Mouse (Mus musculus): Measurements from ENCODE around the gene Rbm44. TPM values are rescaled to one million over a fixed set of nuclear protein-coding genes. Genes with fewer than 3 reads are reported as not detected.

The Rbm44 gene
- polyA plus RNA-seq, 1 experiment from 2014 or later = 3.3 TPM

DNA sequence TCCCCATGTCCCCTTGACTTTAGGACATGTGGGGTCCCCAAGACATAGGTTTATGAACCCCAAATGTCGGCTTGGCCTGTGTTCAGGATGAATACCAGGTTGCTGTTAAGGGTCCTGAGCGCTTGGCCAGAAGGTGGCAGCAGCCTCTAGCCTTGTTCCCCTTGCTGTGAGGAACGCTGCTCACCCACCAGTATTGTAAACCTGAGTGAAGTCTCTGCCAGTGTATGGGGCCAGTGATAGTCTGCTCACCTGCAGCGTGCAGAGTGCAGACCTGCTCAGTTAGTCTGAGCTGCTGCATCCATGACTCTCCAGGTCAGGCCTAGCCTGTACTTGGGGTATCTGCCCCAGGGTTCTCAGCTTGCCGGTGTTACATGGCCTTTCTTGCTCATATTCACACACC, 34.2 kb downstream of the Rbm44 start:
- 30% methylated on average over 5 of the region's 5 CpGs for WGBS
- H3K27ac ChIP-seq (replicated peaks in 1 of 2; ENCODE audit: control insufficient read depth in 1 of 2, insufficient read depth in 1 of 2, low read depth in 2 of 2, low read length in 2 of 2) = no peak overlapping the region
- no peak overlapping the region for H3K4me3 ChIP-seq (ENCODE audit: control insufficient read depth in 1 of 2, insufficient read depth in 1 of 2, low read depth in 1 of 2, low read length in 2 of 2)

DNA sequence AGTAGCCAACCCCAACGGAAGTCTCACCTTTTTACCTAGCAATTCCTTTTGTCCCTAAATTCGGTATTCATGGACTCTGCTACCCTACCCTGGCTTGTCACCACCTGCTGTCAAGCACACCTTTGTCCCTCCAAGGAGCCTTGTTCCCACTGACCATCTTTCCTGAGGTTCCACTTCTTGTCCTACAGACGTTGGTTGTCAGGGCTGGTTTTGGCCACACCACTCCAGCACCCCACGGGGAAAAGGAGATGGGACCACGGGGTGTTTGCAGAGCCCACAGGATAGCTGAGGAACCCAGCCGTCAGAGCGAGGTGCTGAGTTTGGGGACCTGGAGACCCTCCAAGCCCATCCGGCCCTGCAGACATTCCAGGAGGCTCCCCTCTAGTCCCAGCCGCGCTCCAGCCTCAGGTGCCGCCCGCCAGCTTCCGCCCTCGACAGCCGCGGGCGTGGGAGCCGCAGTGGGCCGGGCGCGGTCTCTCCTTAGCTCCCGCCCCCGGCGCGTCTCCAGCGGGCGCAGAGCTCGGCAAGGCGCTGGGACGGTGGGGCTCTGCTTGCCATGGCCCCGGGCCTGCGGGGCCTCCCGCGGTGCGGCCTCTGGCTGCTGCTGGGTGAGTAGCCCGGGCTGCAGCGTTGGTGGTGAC, 34.8 kb downstream of the Rbm44 start, which contains the start of gene Ramp1:
Gene Ramp1, plus strand, starts transcription at position 290 of the 641 bp plus-strand sequence.
- no peaks in the 10 kb centered on the region for H3K36me3 ChIP-seq (ENCODE audit: control insufficient read depth, insufficient read depth, low read length)
- H3K9ac ChIP-seq (ENCODE audit: low read length) = peak within 1 kb of the TSS; percentile 84
- 4% methylated on average over 34 of the region's 37 CpGs for WGBS
- H3K27ac ChIP-seq (replicated peaks in 1 of 2; ENCODE audit: control insufficient read depth in 1 of 2, insufficient read depth in 1 of 2, low read depth in 2 of 2, low read length in 2 of 2) = peak within 1 kb of the TSS; percentile 25 to 32; a peak in 2 of 4 replicates
- no peaks in the 10 kb centered on the region for H3K9me3 ChIP-seq (ENCODE audit: control insufficient read depth, low read length)
- H3K27me3 ChIP-seq (ENCODE audit: control insufficient read depth, insufficient read depth, low read length) = no peaks in the 10 kb centered on the region
- H3K4me2 ChIP-seq (ENCODE audit: low read length) = peak within 1 kb of the TSS; percentile 85
- H3K4me3 ChIP-seq (ENCODE audit: control insufficient read depth in 1 of 2, insufficient read depth in 1 of 2, low read depth in 1 of 2, low read length in 2 of 2) = peak within 1 kb of the TSS; percentile 52 to 61
- H3K4me1 ChIP-seq (ENCODE audit: control insufficient read depth in 2 of 2, insufficient read depth in 2 of 2, low read length in 2 of 2) = peaks cover 21 to 22% of the 10 kb centered on the region in 2 experiments; a peak in 3 of 4 replicates
- ATAC-seq (ENCODE audit: insufficient number of reproducible peaks, insufficient read depth, low FRiP score, low read depth) = peak; percentile 61

More for the DNA sequence above, 34.2 kb downstream of the Rbm44 start:
- Histone ChIP-seq H3K4me2 (ENCODE audit: low read length) (peak overlapping the region; percentile 85), H3K9me3 (ENCODE audit: control insufficient read depth, low read length) (no peaks in the 10 kb centered on the region), H3K4me1 (ENCODE audit: control insufficient read depth in 2 of 2, insufficient read depth in 2 of 2, low read length in 2 of 2) (peaks cover 21 to 22% of the 10 kb centered on the region in 2 experiments; a peak in 3 of 4 replicates), H3K36me3 (ENCODE audit: control insufficient read depth, insufficient read depth, low read length) (no peaks in the 10 kb centered on the region), H3K9ac (ENCODE audit: low read length) (peak overlapping the region; percentile 84; the same call in 1 of the 2 replicates), H3K27me3 (ENCODE audit: control insufficient read depth, insufficient read depth, low read length) (no peaks in the 10 kb centered on the region)
- peak; percentile 54; the same call in 1 of the 2 replicates for ATAC-seq (ENCODE audit: insufficient number of reproducible peaks, insufficient read depth, low FRiP score, low read depth)

DNA sequence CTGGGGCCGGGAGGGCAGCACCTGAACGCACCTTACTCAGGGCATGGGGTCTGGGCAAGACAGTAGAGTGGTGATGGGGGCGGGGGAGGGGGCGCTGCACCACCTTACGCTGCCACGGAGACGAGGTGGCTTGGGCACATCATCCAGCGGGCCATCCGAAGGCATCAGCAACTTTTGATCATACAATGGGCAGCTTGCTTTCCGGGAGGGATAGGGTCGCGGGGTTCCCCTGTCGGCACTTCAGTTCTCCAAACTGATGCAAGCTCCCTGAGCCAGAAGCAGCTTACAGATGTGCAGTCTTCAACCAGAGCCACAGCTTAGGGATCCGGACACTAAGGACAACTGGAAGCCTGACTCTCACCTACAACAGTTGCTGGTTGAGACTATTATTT, 35.3 kb downstream of the Rbm44 start:
- peak overlapping the region; percentile 52 to 61 for H3K4me3 ChIP-seq (ENCODE audit: control insufficient read depth in 1 of 2, insufficient read depth in 1 of 2, low read depth in 1 of 2, low read length in 2 of 2)
- no peaks in the 10 kb centered on the region for H3K27me3 ChIP-seq (ENCODE audit: control insufficient read depth, insufficient read depth, low read length)
- H3K4me1 ChIP-seq (ENCODE audit: control insufficient read depth in 2 of 2, insufficient read depth in 2 of 2, low read length in 2 of 2) = peaks cover 21 to 22% of the 10 kb centered on the region in 2 experiments; a peak in 3 of 4 replicates
- 4% methylated on average over 14 of the region's 14 CpGs for WGBS
- peak overlapping the region; percentile 25 to 32; a peak in 2 of 4 replicates for H3K27ac ChIP-seq (replicated peaks in 1 of 2; ENCODE audit: control insufficient read depth in 1 of 2, insufficient read depth in 1 of 2, low read depth in 2 of 2, low read length in 2 of 2)
- peak overlapping the region; percentile 85 for H3K4me2 ChIP-seq (ENCODE audit: low read length)
- ATAC-seq (ENCODE audit: insufficient number of reproducible peaks, insufficient read depth, low FRiP score, low read depth) = no peak
- H3K36me3 ChIP-seq (ENCODE audit: control insufficient read depth, insufficient read depth, low read length) = no peaks in the 10 kb centered on the region
- no peaks in the 10 kb centered on the region for H3K9me3 ChIP-seq (ENCODE audit: control insufficient read depth, low read length)
- H3K9ac ChIP-seq (ENCODE audit: low read length) = peak overlapping the region; percentile 84

DNA sequence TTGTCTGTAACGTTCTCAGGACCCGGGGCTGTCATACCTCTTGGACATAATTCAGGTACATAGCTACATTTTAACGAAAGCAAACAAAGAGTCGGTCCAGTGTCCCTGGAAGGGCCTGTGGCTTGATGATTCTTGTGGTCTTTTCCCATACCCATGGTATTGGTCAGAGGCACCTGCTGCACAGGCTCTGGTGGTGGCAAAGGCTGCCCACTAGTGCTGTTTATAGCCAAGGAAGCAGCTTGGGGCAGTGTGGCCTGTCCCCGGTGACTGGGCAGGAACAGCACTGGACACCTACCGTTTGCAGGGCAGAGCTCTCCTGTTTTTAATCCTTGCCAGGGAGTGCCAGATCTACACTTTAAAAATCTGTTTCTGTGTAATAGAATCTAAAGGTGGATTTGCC, 35.8 kb downstream of the Rbm44 start:
- H3K4me1 ChIP-seq (ENCODE audit: control insufficient read depth in 2 of 2, insufficient read depth in 2 of 2, low read length in 2 of 2) = peaks cover 21 to 22% of the 10 kb centered on the region in 2 experiments; a peak in 3 of 4 replicates
- no peaks in the 10 kb centered on the region for H3K36me3 ChIP-seq (ENCODE audit: control insufficient read depth, insufficient read depth, low read length)
- H3K9ac ChIP-seq (ENCODE audit: low read length) = peak overlapping the region; percentile 84; the same call in 1 of the 2 replicates
- peak overlapping the region; percentile 85 for H3K4me2 ChIP-seq (ENCODE audit: low read length)
- no peaks in the 10 kb centered on the region for H3K9me3 ChIP-seq (ENCODE audit: control insufficient read depth, low read length)
- ATAC-seq (ENCODE audit: insufficient number of reproducible peaks, insufficient read depth, low FRiP score, low read depth) = no peak
- H3K27me3 ChIP-seq (ENCODE audit: control insufficient read depth, insufficient read depth, low read length) = no peaks in the 10 kb centered on the region
- WGBS = 59% methylated on average over 6 of the region's 6 CpGs
- no peak overlapping the region for H3K27ac ChIP-seq (replicated peaks in 1 of 2; ENCODE audit: control insufficient read depth in 1 of 2, insufficient read depth in 1 of 2, low read depth in 2 of 2, low read length in 2 of 2)
- H3K4me3 ChIP-seq (ENCODE audit: control insufficient read depth in 1 of 2, insufficient read depth in 1 of 2, low read depth in 1 of 2, low read length in 2 of 2) = peak overlapping the region; percentile 52 to 61; a peak in 3 of 4 replicates

DNA sequence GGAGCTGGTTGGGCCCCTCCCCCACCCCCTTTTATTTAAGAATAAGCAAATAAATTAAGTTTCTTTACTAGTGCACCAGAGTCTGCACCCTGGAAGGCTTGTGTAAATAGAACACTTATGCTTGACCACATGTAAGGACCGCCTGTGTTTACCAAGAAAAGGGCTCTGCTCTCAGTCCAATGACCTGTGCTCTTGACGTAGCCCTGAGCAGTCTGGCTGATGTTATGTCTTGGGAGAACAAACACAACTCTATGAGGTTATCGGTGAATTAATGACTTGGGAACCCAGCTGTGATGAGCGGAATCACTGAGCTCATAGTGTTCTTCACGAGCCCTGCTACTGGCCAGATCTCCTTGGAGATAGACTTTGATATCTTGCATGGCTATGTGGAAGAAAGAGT, 36.4 kb downstream of the Rbm44 start:
- 0 out of 2 replicates have a peak, but pooled peaks cover 1% of the 10 kb centered on the region for H3K9me3 ChIP-seq (ENCODE audit: control insufficient read depth, low read length)
- peak overlapping the region; percentile 85 for H3K4me2 ChIP-seq (ENCODE audit: low read length)
- peaks cover 1% of the 10 kb centered on the region; the same call in 1 of the 2 replicates for H3K36me3 ChIP-seq (ENCODE audit: control insufficient read depth, insufficient read depth, low read length)
- no peak for ATAC-seq (ENCODE audit: insufficient number of reproducible peaks, insufficient read depth, low FRiP score, low read depth)
- H3K27me3 ChIP-seq (ENCODE audit: control insufficient read depth, insufficient read depth, low read length) = no peaks in the 10 kb centered on the region
- no peak overlapping the region for H3K4me3 ChIP-seq (ENCODE audit: control insufficient read depth in 1 of 2, insufficient read depth in 1 of 2, low read depth in 1 of 2, low read length in 2 of 2)
- WGBS = 61% methylated on average over 5 of the region's 5 CpGs
- no peak overlapping the region for H3K9ac ChIP-seq (ENCODE audit: low read length)
- H3K27ac ChIP-seq (replicated peaks in 1 of 2; ENCODE audit: control insufficient read depth in 1 of 2, insufficient read depth in 1 of 2, low read depth in 2 of 2, low read length in 2 of 2) = no peak overlapping the region
- H3K4me1 ChIP-seq (ENCODE audit: control insufficient read depth in 2 of 2, insufficient read depth in 2 of 2, low read length in 2 of 2) = peaks cover 21 to 22% of the 10 kb centered on the region in 2 experiments; a peak in 3 of 4 replicates

DNA sequence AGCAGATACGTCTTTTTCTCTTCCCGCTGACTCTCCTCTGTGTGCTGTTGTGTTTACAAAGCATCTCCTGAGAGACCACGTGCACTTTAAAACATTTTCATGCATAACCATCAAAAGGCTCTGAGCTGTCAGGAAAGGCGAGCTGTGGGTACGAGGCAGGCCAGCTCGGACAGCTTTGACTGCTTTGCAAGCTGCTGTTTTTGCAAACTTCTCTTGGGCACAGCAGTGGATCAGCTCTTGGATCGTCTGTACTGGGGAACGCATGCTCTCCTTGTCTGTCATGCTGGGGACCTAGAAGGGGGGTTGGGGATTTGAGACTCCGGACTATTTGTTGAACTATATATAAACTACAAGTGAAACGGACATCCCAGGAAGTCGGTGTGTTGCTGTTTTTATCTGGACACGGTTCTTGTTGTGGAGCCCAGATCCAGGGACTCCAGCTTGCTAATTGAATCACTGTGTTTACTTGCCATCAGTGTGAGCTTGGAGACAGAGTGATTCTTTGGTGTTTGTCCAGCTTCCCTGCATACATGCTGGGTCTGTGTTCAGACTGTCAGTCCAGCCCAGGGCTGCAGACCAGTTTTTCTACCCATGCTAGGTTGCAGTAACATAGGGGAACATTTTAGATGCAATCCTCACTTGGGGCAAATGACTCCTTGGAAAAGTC, 37.0 kb downstream of the Rbm44 start:
- no peak for ATAC-seq (ENCODE audit: insufficient number of reproducible peaks, insufficient read depth, low FRiP score, low read depth)
- H3K4me2 ChIP-seq (ENCODE audit: low read length) = peak overlapping the region; percentile 85
- peaks cover 3% of the 10 kb centered on the region; the same call in 1 of the 2 replicates for H3K36me3 ChIP-seq (ENCODE audit: control insufficient read depth, insufficient read depth, low read length)
- H3K27ac ChIP-seq (replicated peaks in 1 of 2; ENCODE audit: control insufficient read depth in 1 of 2, insufficient read depth in 1 of 2, low read depth in 2 of 2, low read length in 2 of 2) = peak overlapping the region; percentile 6 to 14; a peak in 1 of 4 replicates
- WGBS = 23% methylated on average over 12 of the region's 12 CpGs
- H3K9ac ChIP-seq (ENCODE audit: low read length) = no peak overlapping the region; the same call in 1 of the 2 replicates
- H3K27me3 ChIP-seq (ENCODE audit: control insufficient read depth, insufficient read depth, low read length) = no peaks in the 10 kb centered on the region
- peaks cover 19 to 22% of the 10 kb centered on the region in 2 experiments; a peak in 3 of 4 replicates for H3K4me1 ChIP-seq (ENCODE audit: control insufficient read depth in 2 of 2, insufficient read depth in 2 of 2, low read length in 2 of 2)
- H3K4me3 ChIP-seq (ENCODE audit: control insufficient read depth in 1 of 2, insufficient read depth in 1 of 2, low read depth in 1 of 2, low read length in 2 of 2) = 0 out of 4 replicates have a peak overlapping the region, but pooled peaks of 1 of the 2 experiments have one; percentile 5
- H3K9me3 ChIP-seq (ENCODE audit: control insufficient read depth, low read length) = 0 out of 2 replicates have a peak, but pooled peaks cover 3% of the 10 kb centered on the region

DNA sequence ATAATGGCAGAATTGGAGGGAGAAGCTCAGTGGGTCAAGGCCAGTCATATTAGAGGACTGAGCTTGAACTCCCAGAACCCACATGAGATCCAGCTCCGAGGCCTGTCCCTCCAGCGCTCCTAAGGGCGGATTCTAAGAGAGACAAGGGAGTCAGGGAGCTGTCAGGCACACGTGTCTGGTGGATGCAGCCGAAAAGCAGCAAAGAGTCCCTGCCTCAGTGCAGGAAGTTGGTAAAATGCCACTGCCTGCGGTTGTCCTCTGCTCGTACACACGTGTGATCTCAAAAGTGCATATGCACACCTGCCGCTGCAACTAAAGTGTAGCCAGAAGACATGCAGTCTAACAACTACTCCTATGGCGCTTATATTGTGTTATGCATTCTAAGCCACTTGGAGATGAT, 38.4 kb downstream of the Rbm44 start:
- H3K36me3 ChIP-seq (ENCODE audit: control insufficient read depth, insufficient read depth, low read length) = peaks cover 3% of the 10 kb centered on the region; the same call in 1 of the 2 replicates
- no peak overlapping the region for H3K9ac ChIP-seq (ENCODE audit: low read length)
- ATAC-seq (ENCODE audit: insufficient number of reproducible peaks, insufficient read depth, low FRiP score, low read depth) = no peak
- no peaks in the 10 kb centered on the region for H3K27me3 ChIP-seq (ENCODE audit: control insufficient read depth, insufficient read depth, low read length)
- H3K27ac ChIP-seq (replicated peaks in 1 of 2; ENCODE audit: control insufficient read depth in 1 of 2, insufficient read depth in 1 of 2, low read depth in 2 of 2, low read length in 2 of 2) = no peak overlapping the region
- peaks cover 17 to 22% of the 10 kb centered on the region in 2 experiments; a peak in 3 of 4 replicates for H3K4me1 ChIP-seq (ENCODE audit: control insufficient read depth in 2 of 2, insufficient read depth in 2 of 2, low read length in 2 of 2)
- H3K4me2 ChIP-seq (ENCODE audit: low read length) = no peak overlapping the region
- 77% methylated on average over 10 of the region's 10 CpGs for WGBS
- H3K4me3 ChIP-seq (ENCODE audit: control insufficient read depth in 1 of 2, insufficient read depth in 1 of 2, low read depth in 1 of 2, low read length in 2 of 2) = no peak overlapping the region
- H3K9me3 ChIP-seq (ENCODE audit: control insufficient read depth, low read length) = 0 out of 2 replicates have a peak, but pooled peaks cover 3% of the 10 kb centered on the region

Measured in heart, embryonic 14.5 days (tissue).